Mouse (Mus musculus) heart, postnatal 4 days (tissue): ENCODE measurements around the gene Ctnnbip1. TPM values are rescaled to one million over a fixed set of nuclear protein-coding genes. Genes with fewer than 3 reads are reported as not detected.
"Not testable (repeated sequence)": the region's sequence is repeated elsewhere in the genome, so short reads cannot be mapped to it uniquely, and the experiment has no call there.

Experiments
- DNase-seq: peaks from one replicate; pipeline ENCODE4 v3.0.0; 2021
- total RNA-seq, 2 experiments: library from RNA; stranded (reverse); gene quantifications; 2 replicates each; pipeline ENCODE4 v1.2.3; 2021

Gene Ctnnbip1
- total RNA-seq, 2 experiments from 2014 or later = 60.5 to 66.4 TPM

DNA sequence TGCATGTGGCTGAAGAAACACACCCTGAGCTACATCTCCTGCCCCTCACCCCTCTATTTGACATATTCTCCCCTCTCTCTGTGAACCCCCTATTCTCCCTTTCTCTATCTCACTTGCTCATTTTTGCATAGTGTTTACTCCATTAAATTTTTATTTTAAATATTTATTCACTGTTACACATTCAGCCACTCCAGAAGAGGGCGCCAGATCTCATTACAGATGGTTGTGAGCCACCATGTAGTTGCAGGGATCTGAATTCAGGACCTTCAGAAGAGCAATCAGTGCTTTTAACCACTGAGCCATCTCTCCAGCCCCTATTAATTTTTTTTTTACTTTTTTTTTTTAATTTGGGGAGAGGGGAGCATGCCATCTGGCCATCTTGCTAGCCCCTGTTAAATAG is 72.2 kb downstream of the Ctnnbip1 start:
- DNase-seq = no peak

GRCm38 (mm10) chr4:149591486-149591885 is 73.5 kb downstream of the Ctnnbip1 start:
- DNase-seq = no peak

DNA sequence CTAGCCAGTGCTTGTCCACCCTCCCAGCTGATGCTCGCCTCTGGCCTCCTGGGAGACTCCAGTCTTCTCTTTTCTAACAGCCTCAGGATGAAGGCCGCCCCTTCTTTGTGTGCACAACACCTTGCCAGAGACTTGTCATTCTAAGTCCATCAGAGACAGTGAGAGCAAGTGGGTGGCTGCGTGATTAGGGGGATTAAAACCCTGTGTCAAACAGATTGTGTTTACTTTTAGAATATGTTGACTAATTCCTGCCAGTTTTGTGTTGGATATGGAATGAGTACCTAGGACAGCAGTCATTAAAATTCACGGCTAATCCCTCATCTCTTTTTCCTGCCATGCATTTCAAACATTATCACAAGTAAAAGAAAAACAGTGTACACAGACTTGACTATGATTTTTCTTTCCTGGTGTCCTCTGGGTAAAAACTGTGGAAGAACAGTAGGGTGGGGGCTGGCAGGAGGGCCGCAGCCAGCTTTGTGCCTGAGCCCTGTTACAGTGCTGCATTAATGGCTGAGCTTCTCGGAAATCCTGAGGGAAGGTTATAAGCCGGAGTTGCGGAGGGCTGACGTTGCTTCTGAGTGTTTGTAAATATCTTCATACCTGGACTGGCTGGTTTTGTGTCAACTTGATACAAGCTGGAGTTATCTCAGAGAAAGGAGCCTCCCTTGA is 77.0 kb downstream of the Ctnnbip1 start:
- no peak for DNase-seq

DNA sequence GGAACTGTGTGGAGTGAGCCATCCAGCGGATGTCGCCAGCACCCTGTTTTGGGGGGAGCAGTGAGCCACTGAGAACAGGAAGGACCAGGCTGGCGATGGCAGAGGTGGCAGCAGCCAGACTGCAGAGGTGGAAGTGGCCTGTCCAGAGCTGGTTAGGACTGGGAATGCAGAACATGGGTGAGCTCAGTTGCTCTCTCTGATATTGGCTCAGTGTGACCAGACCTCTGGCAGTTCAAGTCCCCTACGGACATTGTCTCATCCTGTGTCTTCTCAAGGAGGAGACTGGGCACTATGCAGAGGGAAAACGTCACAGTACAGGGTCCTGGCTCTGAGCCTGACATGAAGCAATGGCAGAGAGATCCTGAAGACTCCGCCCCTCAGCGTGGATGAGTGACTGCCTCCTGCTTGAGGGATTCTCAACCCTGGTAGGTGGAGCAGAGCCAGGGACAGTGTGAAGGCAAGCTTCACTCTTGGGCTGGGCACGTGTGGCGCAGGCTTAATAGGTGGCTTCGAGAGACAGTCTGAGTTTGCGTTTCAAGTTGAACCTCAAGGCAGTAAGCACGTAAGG is 79.7 kb downstream of the Ctnnbip1 start:
- DNase-seq = peak; percentile 34

DNA sequence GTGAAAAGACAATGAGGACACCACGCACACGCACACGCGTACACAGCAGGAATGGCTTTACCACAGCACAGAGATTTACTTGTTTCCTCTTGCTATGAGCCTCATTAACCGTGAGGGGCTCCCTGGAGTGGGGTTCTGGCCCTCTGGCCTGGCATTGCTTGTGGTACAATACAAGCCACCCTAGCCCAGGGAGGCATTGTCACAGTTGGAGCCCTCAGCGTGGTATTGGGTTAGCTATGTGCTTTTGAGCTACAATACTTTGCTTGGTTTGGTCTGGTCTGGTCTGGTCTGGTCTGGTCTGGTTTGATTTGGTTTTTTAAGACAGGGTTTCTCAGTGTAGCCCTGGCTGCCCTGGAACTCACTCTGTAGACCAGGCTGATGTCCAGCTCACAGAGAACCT is 81.5 kb downstream of the Ctnnbip1 start:
- no peak for DNase-seq

DNA sequence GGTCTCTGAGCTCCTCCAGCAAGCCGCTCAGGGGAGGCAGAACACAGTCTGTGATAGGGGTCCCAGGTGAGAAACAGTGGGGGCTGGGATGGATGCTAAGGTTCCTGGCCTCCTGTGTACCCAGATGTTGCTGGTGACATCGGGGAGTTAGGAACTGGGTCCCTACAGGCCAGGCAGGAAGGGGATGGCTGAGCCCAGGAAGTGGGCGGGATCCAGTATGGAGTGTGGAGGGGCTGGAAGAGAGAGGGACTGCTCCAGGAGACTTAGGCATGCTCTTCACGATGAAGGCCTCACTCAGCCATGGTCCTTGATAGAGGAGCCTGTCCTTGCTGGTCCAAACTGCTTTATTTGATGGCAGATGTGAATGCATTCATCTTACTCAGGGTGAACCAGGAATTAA is 82.1 kb downstream of the Ctnnbip1 start:
- DNase-seq = no peak

GRCm38 (mm10) chr4:149601484-149601883 is 83.4 kb downstream of the Ctnnbip1 start:
- no peak for DNase-seq

DNA sequence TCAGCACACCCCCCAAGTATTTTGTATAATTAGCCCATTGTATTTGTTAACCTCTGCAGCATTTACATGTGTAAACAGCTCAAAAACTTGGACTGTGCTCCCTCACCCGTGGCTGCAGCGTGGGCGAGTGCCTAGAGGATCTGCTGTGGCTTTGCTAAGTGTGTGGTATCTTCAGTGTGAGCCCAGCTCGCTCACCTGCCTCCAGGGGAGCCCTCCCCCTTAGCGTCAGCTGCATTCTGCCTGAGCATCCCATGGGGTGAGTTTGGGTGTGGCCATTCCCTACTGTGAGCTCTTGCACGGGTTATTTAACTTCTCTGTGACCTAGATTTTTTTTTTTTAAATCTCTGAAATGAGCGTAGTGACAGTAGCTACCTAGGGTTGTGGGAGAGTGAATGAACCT is 84.2 kb downstream of the Ctnnbip1 start:
- no peak for DNase-seq

DNA sequence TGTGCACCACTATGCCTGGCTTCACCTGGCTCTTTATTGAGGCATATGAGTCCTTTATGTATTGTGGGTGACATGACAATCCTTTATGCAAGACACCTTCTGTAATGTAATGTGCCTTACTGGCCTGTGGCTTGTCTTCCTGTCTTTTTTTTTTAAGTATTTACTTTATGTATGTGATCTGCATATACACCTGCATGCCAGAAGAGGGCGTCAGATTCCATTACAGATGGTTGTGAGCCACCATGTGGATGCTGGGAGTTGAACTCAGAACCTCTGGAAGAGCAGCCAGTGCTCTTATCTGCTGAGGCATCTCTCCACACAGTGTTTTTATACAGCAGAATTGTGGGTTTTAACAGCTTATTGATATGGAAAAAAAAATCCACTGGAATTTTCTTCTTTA is 85.8 kb downstream of the Ctnnbip1 start:
- DNase-seq = no peak

DNA sequence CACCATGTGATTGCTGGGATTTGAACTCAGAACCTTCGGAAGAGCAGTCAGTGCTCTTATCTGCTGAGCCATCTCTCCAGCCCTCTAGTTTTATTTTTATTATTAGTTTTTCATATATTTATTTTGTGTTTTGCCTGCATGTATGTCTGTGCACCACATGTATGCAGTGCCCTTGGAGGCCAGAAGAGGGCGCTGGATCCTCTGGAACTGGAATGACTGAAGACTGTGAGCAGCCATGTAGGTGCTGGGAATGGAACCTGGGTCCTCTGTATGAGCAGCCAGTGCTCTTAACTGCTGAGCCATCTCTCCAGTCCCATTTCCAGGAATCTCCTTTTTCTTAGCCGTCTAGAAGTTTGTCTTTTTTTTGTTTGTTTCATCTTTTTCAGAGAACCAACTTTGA is 86.5 kb downstream of the Ctnnbip1 start:
- peak; percentile 20 for DNase-seq

GRCm38 (mm10) chr4:149606056-149606455 is 88.0 kb downstream of the Ctnnbip1 start:
- no peak for DNase-seq

DNA sequence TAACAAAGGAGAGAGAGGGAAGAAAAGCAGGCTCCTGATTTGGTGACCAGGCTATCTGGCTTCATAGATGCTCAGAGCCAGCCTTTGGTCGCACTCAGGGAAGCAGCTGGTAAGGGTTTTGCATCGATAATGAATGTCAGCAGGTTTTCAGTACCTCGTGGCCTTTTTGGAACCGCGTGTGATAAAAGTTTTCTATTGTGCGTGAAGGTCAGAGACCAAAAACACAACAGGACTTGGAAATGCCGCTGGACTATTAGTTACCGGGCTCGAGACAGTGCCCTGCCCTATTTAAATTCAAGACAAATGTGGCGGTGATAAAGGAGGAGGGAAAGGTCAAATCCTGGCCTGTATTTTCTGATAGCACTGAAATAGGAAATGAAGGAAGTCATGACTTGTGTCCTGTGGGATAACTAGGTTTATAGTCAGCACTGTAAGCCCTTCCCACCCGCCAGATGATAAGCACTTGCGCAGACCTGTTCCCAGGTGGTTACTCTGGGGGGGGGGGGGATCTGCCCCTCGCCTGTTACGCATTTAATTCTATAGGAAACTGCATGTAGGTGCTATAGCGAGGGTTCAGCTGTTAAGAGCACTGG is 88.8 kb downstream of the Ctnnbip1 start:
- no peak for DNase-seq

GRCm38 (mm10) chr4:149607591-149608308 is 89.7 kb downstream of the Ctnnbip1 start:
- DNase-seq = peak; percentile 47

DNA sequence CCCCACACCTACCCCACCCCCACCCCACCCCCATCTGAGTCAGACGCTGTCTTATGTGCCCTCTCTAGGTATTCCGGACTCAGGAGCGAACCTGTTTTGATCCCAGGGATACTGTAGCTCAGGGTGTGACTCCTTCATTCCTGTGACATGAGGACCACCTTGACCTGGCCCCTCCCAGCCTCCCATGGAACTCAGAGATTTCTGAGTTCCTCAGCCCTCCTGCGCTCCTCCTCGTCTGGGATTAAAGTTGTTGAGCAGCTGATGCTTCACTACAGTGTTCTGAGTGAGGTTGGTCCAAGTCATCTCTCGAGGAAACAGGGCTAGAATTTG is 90.2 kb downstream of the Ctnnbip1 start:
- no peak for DNase-seq

DNA sequence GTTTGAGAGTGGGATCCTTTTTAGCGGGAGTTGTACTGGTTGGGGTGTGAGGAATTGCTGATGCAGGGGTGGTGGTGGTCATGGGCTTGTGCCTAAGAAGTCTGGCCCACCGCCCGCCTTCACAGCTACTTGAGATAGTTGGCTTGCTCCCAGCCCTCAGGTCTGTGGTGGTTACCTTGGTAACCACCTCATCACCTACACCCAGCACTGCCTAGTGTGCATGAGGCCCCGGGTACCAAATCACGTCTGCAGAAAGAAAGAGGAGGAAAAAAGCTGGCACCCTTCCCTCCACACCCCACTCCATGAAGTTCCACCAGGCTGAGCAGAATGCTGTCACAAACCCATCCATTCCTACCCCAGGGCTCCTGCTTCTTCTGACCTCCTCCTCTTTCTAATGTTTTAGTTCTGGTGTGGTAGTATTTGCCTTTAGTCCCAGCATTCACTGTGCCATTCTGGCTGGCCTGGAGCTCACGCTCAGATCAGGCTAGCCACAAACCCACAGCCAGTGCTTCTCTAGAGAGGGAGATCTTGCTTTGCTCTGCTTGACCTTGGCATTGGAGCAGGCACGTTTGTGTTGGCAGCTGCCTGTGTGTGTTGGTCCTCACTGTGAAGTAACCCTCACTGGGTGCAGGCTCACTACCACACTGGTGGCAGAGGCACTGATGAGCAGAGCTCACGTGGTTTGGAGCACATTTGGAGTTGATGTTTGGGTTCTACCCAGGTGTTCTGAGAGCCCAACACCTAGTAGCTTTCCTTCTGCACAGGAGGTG is 91.4 kb downstream of the Ctnnbip1 start:
- DNase-seq = no peak

GRCm38 (mm10) chr4:149611376-149612044 is 93.5 kb downstream of the Ctnnbip1 start:
- peak; percentile 64 for DNase-seq

- DNase-seq = not testable (repeated sequence)
Observed at GRCm38 (mm10) chr4:149613497-149613896, 95.5 kb downstream of the Ctnnbip1 start.

- peak; percentile 19 for DNase-seq
Observed at GRCm38 (mm10) chr4:149614869-149615268, 96.8 kb downstream of the Ctnnbip1 start.
